Mouse (Mus musculus) cerebellum, postnatal 14 days (tissue): ENCODE measurements at regions not wholly inside any gene's neighbourhood (a gene's known extent, or its start where the extent isn't known, plus 50 kb on each side); places are given as distances from the start of the nearest gene placed in this dataset.
A peak's percentile ranks its signal among the peaks of the same experiment; 100 is the strongest.

ENCODE experiments used
- DNase-seq, 2 experiments: peaks; one replicate each; pipeline ENCODE4 v3.0.0; 2021; ENCODE audit warnings: mixed read lengths in 2 of 2

DNA sequence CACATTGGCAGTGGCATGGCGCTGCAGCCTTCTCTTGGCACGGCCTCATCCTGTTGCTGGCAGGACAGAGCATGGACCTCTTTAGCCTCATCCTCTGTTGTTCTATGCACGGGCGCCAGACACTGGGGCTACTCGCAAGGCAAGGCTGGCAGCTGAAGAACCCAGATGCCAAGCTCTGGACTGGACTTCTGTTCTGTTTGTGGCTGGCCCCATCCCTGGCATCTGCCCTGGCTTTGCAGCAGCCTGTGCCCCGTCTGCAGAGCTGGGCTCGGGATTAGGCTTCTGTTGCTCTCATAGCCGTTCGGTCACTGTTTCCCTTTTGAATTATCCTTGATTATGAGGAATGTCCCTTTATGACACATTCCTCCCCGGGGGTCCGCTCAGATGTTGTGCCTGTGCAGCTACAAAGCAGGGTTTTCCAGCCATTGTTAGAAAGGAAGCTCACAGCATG, 214.6 kb upstream of the Tbc1d5 start:
- DNase-seq: peak; percentile 78 to 80

DNA sequence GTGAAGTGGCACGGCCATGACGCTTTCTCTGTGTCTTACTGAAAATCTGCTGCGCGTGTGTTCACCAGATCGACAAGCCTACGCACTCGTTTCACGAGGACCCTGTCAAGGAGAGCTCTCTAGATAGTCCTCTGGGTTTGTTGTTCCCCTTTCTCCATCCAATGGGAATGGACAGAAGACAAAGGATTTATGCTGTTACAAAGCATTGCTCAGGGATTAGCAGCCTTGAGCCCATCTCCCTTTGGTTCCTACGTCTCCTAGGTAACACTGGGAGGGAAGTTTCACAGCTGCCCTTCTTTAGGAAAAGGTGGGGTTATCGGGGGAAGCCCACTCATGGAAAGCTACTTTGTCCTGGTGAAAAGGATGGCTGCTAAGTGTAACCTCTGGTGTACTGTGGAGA, 212.7 kb upstream of the Tbc1d5 start:
- DNase-seq: no peak

DNA sequence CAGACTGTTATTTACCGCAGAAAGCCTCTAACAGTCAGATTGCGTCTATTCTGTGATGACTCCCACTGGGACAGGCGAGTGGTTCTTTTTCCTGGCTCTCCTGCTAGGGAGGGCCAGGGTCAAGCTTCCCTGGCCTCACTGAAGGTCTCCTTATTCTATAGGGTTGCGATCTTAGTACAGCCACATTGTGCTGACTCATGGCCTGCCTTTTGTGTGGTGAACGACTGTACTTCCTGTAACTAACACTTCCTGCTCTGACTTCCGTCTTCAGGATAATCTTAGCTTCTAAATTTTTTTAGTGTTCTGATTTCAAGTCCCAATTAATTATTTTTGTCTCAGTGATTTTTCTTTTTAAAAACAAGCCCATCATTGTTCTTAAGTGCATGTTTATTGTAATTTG, 203.4 kb upstream of the Tbc1d5 start:
- no peak for DNase-seq

DNA sequence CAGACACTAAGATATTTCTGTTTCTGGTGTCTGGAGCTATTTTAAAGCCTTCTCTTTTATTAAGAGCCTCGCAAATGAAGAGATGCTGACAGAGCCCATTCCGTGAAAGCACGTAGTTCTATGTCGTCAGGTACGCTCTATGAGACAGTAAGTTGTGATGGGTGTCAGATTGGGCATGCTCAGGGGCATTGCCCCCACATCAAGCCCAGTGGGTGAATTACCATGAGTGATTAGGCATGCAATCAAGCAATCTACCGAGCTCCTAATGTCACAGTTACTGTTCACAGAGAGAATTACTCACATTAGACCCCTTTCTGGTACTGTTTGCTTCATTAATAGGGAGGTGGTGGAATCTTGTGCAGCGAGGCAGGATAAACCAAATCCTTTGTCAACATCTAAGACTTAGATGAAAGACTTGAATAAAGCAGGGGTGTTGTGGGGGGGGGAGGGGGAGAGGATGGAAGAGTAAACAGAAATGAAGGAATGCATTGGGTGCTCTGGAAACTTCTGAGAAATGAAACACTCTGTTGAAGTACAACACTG, 192.9 kb upstream of the Tbc1d5 start:
- no peak for DNase-seq

- no peak for DNase-seq
These were observed 191.8 kb upstream of the Tbc1d5 start for GRCm38 (mm10) chr17:51370990-51371389.

DNA sequence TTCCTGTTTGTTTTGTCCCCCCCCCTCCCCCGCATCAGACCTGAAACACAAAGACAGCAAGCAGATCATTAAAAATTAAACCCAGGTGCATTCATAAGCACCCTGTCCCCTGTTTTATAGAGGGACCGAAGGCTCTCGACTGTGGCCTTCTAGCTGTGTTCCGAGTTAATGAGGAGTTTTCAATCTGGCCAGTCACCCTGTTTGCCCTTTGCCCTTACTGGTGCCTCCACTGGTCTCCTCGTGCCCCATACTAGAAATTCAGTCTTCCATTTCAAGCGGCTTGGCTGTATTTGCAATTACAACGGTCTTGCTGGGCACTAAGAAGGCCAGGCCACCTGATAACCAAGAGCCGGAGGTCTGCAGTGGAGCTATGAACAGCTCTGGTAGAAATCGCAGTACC, 190.9 kb upstream of the Tbc1d5 start:
- DNase-seq: no peak

GRCm38 (mm10) chr17:51362801-51363200, 183.6 kb upstream of the Tbc1d5 start:
- peak; percentile 58 to 66 for DNase-seq

DNA sequence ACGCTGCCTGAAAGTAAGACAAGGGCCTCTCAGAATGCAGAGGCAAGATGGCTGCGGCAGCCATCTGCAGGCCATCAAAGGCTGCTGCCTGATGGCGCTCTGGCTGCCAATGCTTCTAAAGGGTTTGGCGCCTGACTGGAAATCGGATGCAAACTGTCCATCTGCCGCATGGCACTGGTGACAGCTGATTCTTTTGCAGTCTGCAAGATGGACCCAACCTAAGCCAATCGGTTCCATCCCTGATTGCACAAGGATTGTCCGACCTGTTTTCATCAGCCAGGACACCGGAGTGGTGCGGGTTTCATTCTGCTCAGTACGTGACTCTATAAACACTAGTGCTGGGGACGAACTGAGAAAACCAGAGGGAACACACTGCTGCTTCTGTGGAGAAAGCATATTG, 183.1 kb upstream of the Tbc1d5 start:
- peak; percentile 75 to 76 for DNase-seq

- peak in 1 of 2 experiments; percentile 13 for DNase-seq
These were observed 179.2 kb upstream of the Tbc1d5 start for GRCm38 (mm10) chr17:51358362-51358739.

DNA sequence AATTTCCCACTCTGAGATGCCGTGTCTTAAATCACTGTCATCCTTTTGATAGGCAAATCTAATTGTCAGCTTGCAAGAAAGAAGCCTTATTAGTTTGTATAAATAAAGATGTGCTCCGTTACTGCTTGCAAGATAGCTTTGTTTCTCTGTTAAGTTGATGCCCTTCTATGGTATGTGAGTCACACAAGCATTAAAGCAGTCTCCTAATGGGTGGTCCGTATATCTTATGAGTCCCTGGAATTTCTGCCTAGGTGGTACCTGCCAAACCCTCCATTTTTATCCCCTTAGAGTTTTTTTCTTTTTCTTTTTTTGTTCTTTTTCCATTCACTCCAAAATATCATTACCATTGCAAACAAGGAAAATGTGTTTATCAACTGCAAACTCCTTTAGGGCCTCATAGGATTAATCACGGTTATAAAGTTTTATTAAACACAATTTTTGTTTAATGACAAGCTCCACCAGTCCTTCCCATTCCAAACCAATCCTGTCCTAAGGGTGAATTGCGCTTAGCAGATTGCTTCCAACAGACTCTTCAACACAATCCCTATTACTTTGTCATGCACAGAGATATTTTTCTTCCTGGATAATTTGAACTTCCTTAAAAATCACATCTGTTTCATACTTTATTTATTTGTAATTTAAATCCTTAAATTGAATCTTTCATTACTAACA, 178.7 kb upstream of the Tbc1d5 start:
- no peak for DNase-seq

DNA sequence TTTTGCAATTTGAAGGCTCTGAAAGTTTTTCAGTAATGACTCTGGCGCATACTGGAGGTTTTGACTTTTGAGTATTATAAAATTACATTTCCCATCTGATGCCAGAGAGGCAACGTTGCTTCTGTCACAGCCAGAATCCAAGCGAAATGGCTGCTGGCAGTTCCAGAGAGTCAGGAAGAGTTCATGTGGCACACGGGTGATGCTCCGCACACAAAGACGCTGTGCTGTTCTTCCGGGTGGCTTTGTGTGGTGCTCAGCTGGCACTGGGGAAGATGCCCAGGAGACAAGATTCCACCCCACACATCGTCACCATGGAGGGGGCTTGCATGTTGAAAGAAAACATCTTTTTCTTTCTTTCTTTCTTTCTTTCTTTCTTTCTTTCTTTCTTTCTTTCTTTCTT, 177.3 kb upstream of the Tbc1d5 start:
- DNase-seq: peak; percentile 5 to 15

- DNase-seq: no peak
These were observed 142.7 kb upstream of the Tbc1d5 start for GRCm38 (mm10) chr17:51321868-51322267.

DNA sequence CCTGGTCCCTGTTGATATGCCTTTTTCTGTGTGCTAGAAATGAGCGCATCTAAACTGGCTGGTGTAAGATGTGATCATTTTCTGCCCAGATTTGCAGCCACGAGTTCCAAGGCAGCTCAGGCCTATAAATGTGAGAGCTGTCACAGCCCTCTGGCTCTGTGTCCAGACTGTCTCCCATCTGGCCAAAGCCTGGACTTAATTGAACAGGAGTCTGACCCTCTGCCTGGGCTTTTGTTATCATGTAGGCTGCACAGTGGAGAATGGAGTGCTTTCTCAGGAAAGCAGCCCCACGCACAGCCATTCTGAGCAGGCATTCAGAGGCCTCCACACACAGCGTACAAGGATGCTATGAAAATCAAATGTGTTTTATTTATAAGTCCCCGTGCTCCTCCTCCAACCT, 141.9 kb upstream of the Tbc1d5 start:
- peak; percentile 37 to 40 for DNase-seq

GRCm38 (mm10) chr17:51304964-51305363, 125.8 kb upstream of the Tbc1d5 start:
- DNase-seq: no peak

GRCm38 (mm10) chr17:51290741-51291140, 111.6 kb upstream of the Tbc1d5 start:
- no peak for DNase-seq

GRCm38 (mm10) chr17:51288751-51289150, 109.6 kb upstream of the Tbc1d5 start:
- peak; percentile 38 to 62 for DNase-seq

DNA sequence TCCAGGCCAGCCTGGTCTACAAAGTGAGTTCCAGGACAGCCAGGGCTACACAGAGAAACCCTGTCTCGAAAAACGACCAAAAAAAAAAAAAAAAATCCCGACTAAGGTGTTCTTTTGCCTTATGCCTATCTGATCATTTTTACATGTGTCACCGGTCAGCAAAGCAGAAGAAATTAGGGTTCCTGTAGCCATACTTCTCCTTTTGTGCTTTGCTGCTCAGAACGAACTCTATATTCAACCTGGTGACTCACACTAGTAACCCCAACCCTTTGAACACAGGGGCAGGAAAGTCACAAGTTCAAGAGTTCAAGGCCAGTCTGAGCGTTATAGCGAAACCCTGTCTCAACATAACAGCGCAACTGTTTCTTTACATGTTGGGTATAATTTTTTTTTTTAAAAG, 108.7 kb upstream of the Tbc1d5 start:
- DNase-seq: no peak

- DNase-seq: peak; percentile 44 to 59
These were observed 106.2 kb upstream of the Tbc1d5 start for GRCm38 (mm10) chr17:51285362-51285761.

DNA sequence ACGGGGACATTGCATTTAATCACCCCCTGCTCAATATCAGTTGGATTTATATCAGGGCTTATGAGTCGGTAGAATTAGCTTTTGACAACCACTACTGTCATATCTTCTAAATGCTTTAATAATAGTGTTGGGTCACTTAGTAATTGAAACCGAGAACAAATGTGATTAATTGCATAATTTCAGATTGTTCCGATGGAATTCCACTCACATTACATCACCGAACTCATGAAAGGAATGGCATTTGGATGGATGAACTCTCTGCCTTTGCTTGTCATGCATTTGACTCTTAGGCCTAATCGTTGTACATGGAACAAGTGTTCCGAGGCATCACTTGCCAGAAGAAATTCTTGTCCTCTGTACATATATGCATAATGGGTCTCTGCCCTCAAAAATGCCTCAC, 99.6 kb upstream of the Tbc1d5 start:
- DNase-seq: no peak

DNA sequence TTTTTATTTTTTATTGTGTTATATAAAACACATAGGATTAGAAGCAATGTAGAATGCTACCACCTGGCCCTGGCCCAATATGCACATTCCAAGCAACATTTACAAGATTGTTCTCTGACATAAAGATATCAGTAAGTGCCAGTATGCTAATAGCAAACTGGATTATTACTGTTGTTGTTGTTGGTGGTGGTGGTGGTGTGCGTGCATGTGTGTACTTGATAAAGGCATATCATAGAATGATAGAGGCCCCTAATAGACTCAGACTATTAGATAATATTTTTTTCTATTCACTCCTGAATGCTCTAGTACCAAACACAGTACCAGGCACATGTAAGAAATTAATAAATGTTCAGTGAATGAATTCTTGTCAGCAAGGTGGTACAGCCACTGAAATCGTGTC, 98.9 kb upstream of the Tbc1d5 start:
- DNase-seq: no peak

GRCm38 (mm10) chr17:51277161-51277560, 98.0 kb upstream of the Tbc1d5 start:
- no peak for DNase-seq

DNA sequence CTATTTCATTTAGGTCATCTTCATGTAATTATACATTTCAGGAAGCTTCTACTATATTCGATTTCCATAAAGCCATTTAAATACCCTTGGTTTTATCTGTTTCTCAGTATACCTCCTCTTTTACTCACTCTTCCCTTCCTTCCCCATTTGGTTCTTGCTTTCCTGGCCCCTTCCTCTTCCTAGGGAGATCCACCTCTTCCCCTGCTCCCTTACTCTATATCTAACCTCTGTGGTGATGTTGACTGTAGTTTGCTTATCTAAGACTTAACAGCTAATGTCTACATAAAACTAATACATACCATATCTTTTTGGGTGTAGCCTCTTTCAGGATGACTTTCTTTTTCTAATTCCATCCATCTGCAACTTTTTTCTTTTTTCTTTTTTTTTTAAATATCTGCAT, 92.9 kb upstream of the Tbc1d5 start:
- no peak for DNase-seq

GRCm38 (mm10) chr17:51262946-51263345, 83.8 kb upstream of the Tbc1d5 start:
- DNase-seq: no peak

GRCm38 (mm10) chr17:51262404-51262803, 83.3 kb upstream of the Tbc1d5 start:
- no peak for DNase-seq

DNA sequence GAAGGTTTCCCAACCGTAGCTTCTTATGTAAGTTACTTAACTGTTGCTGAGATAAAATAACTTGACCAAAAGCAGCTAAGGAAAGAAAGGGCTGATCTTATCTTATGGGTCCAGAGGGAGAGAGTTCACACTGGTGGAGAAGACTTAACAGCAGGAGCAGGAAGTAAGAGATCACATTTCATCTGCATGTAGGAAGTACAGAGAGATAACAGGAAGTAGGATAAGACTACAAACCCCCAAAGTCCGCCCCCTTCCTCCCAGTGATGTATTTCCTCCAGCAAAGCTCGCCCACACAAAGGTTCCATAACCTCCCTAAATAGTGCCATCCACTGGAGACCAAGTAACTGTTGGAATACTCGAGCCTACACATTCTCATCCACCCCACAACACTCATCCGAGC, 79.2 kb upstream of the Tbc1d5 start:
- no peak for DNase-seq
